Comparison of ENCODE assay signal across 8 mouse cellular contexts in genomic region chr10:93641821-93642746, GRCm38 (mm10). TPM values are rescaled to one million over a fixed set of nuclear protein-coding genes. Genes with fewer than 3 reads are reported as not detected.
DNase-seq lines count a peak whose midpoint lies in the region; ATAC-seq and TF ChIP-seq lines count a peak whose summit lies in the region.

No protein-coding gene starts in this region.

- ATAC-seq in embryonic facial prominence, embryonic 13.5 days (ENCODE audit: insufficient number of reproducible peaks, insufficient read depth, low FRiP score, low TSS enrichment, low read depth), result no peak
- ATAC-seq in midbrain, embryonic 13.5 days, result peak; percentile 76

- 6% methylated on average over 32 of the region's 32 CpGs for WGBS in embryonic facial prominence, embryonic 13.5 days
- WGBS in limb, embryonic 10.5 days, result 8% methylated on average over 31 of the region's 32 CpGs
- 4% methylated on average over 32 of the region's 32 CpGs for WGBS in midbrain, embryonic 13.5 days

- intact Hi-C loops in left cerebral cortex, adult 2 months (cut with DNase I), result no loop called here
- intact Hi-C loops in heart, postnatal 36 days (cut with DNase I), result loop anchor here (5.0 kb wide), 1 partner anchor 60 kb away; no protein-coding TSS in a partner anchor

- TF ChIP-seq CTCF in left cerebral cortex, adult 2 months (IDR thresholded peaks at IDR 0.05), result no peak

- H3K4me1 ChIP-seq in embryonic facial prominence, embryonic 13.5 days, result peaks cover 18% of the 10 kb centered on the region
- peaks cover 20% of the 10 kb centered on the region for H3K4me1 ChIP-seq in limb, embryonic 10.5 days
- H3K4me1 ChIP-seq in midbrain, embryonic 13.5 days (replicated peaks), result peaks cover 37% of the 10 kb centered on the region

- H3K9me3 ChIP-seq in embryonic facial prominence, embryonic 13.5 days, result no peaks in the 10 kb centered on the region
- H3K9me3 ChIP-seq in limb, embryonic 10.5 days (replicated peaks), result no peaks in the 10 kb centered on the region
- no peaks in the 10 kb centered on the region for H3K9me3 ChIP-seq in midbrain, embryonic 13.5 days

- H3K36me3 ChIP-seq in embryonic facial prominence, embryonic 13.5 days, result no peaks in the 10 kb centered on the region
- no peaks in the 10 kb centered on the region; the same call in 1 of the 2 replicates for H3K36me3 ChIP-seq in limb, embryonic 10.5 days
- H3K36me3 ChIP-seq in midbrain, embryonic 13.5 days, result peaks cover 24% of the 10 kb centered on the region

- H3K4me2 ChIP-seq in embryonic facial prominence, embryonic 13.5 days, result peak overlapping the region; percentile 99
- H3K4me2 ChIP-seq in midbrain, embryonic 13.5 days (replicated peaks), result peak overlapping the region; percentile 96

- peak overlapping the region; percentile 75 for H3K4me3 ChIP-seq in left cerebral cortex, adult 2 months
- peak overlapping the region; percentile 76 for H3K4me3 ChIP-seq in embryonic facial prominence, embryonic 13.5 days
- H3K4me3 ChIP-seq in limb, embryonic 10.5 days, result peak overlapping the region; percentile 84
- peak overlapping the region; percentile 87 for H3K4me3 ChIP-seq in midbrain, embryonic 13.5 days (replicated peaks)

- peak overlapping the region; percentile 65 for H3K27ac ChIP-seq in left cerebral cortex, adult 2 months
- no peak overlapping the region for H3K27ac ChIP-seq in embryonic facial prominence, embryonic 13.5 days
- H3K27ac ChIP-seq in limb, embryonic 10.5 days, result peak overlapping the region; percentile 93
- H3K27ac ChIP-seq in midbrain, embryonic 13.5 days, result peak overlapping the region; percentile 81

- H3K27me3 ChIP-seq in embryonic facial prominence, embryonic 13.5 days, result peaks cover 37% of the 10 kb centered on the region
- peaks cover 56% of the 10 kb centered on the region for H3K27me3 ChIP-seq in limb, embryonic 10.5 days (ENCODE audit: low read depth, poor library complexity, severe bottlenecking)
- no peaks in the 10 kb centered on the region for H3K27me3 ChIP-seq in midbrain, embryonic 13.5 days

- peak in 1 of 2 experiments; percentile 13 for DNase-seq in left cerebral cortex, adult 2 months (ENCODE audit: extremely low spot score in 1 of 2, low spot score in 2 of 2)
- no peak for DNase-seq in left cerebral cortex, adult 9 months (ENCODE audit: low spot score in 2 of 2)
- DNase-seq in adrenal gland, postnatal 10 days, result peak; percentile 26
- DNase-seq in heart, postnatal 36 days, result peak; percentile 27 to 59
- DNase-seq in limb, embryonic 10.5 days (ENCODE audit: low spot score), result peak; percentile 74
- DNase-seq in natural killer cell, adult 2 months (ENCODE audit: low spot score in 2 of 2), result no peak

- H3K9ac ChIP-seq in embryonic facial prominence, embryonic 13.5 days, result peak overlapping the region; percentile 82
- H3K9ac ChIP-seq in midbrain, embryonic 13.5 days (replicated peaks), result peak overlapping the region; percentile 97

RNA-seq across cellular contexts. Expression of gene Ntn4, which starts 1.6 kb away (rescaled TPM):
- 10 to 100 TPM in 1 of 2 experiments, 1 to 10 TPM in 1; 9.1 to 11.5 TPM for total RNA-seq in left cerebral cortex, adult 2 months (2021)
- total RNA-seq in adrenal gland, postnatal 10 days (2021), result 1 to 10 TPM; 7.1 to 9.5 TPM
- polyA plus RNA-seq in embryonic facial prominence, embryonic 13.5 days (2015; fragmentation: Nextera tagmentation; extraction: Ambion mirVana), result 0.87 and 1.2 TPM in 2 replicates
- total RNA-seq in heart, postnatal 36 days (2021), result 10 to 100 TPM; 12.5 to 13.7 TPM
- 0.34 and 0.76 TPM in 2 replicates for polyA plus RNA-seq in limb, embryonic 10.5 days (2016; fragmentation: Nextera tagmentation; extraction: Ambion mirVana)
- 2.0 and 2.1 TPM in 2 replicates for polyA plus RNA-seq in midbrain, embryonic 13.5 days (2015; fragmentation: Nextera tagmentation; extraction: Ambion mirVana)

RNA-seq across cellular contexts. Expression of gene Snrpf, which starts 52.6 kb away (rescaled TPM):
- 10 to 100 TPM; 10.7 to 12.9 TPM for total RNA-seq in left cerebral cortex, adult 2 months (2021)
- total RNA-seq in adrenal gland, postnatal 10 days (2021), result 10 to 100 TPM; 19.0 to 21.0 TPM
- polyA plus RNA-seq in embryonic facial prominence, embryonic 13.5 days (2015; fragmentation: Nextera tagmentation; extraction: Ambion mirVana), result 123 and 146 TPM in 2 replicates
- total RNA-seq in heart, postnatal 36 days (2021), result 10 to 100 TPM in 1 of 2 experiments, 1 to 10 TPM in 1; 7.4 to 11.5 TPM
- 192 and 220 TPM in 2 replicates for polyA plus RNA-seq in limb, embryonic 10.5 days (2016; fragmentation: Nextera tagmentation; extraction: Ambion mirVana)
- polyA plus RNA-seq in midbrain, embryonic 13.5 days (2015; fragmentation: Nextera tagmentation; extraction: Ambion mirVana), result 95.8 and 101 TPM in 2 replicates

Comparison
In these comparisons a context has a peak if more than half of its experiments do, and no peak if none do; other contexts are left out.
1. DNase-seq: peak in adrenal gland, postnatal 10 days (single experiment), heart, postnatal 36 days (2 of 2) and limb, embryonic 10.5 days (single experiment); none in left cerebral cortex, adult 9 months (0 of 2) and natural killer cell, adult 2 months (0 of 2).
2. Peak in every context shown above with its lines, with median percentiles within 50 percentile points of each other: H3K4me3 ChIP-seq.